Mouse (Mus musculus) neural tube, embryonic 13.5 days (tissue): ENCODE results near the gene Coa7. TPM values are rescaled to one million over a fixed set of nuclear protein-coding genes. Genes with fewer than 3 reads are reported as not detected.
"Not testable (repeated sequence)": the region's sequence is repeated elsewhere in the genome, so short reads cannot be mapped to it uniquely, and the experiment has no call there.

Source experiments
- ATAC-seq: fragments of 200-750 bp; cut with Nextera tagmentation; 2 replicates; pipeline ENCODE4 v1.8.0; 2017; ENCODE audit warnings: low read depth, mild to moderate bottlenecking, moderate TSS enrichment, moderate library complexity
- H3K27ac ChIP-seq: fragments of 300-500 bp; sonication (generic); replicated peaks from 2 replicates; pipeline ENCODE4 v1.5.1; 2015; ENCODE audit warnings: moderate library complexity, mild to moderate bottlenecking, inconsistent platforms
- H3K27me3 ChIP-seq: fragments of 300-500 bp; sonication (generic); 2 replicates; pipeline ENCODE4 v1.6.1; 2015; ENCODE audit warnings: mild to moderate bottlenecking, inconsistent platforms
- H3K36me3 ChIP-seq: fragments of 300-500 bp; sonication (generic); 2 replicates; pipeline ENCODE4 v1.6.1; 2015; ENCODE audit warnings: mild to moderate bottlenecking, inconsistent platforms
- H3K4me1 ChIP-seq: fragments of 300-500 bp; sonication (generic); replicated peaks from 2 replicates; pipeline ENCODE4 v1.6.1; 2015; ENCODE audit warnings: inconsistent platforms
- H3K4me2 ChIP-seq: fragments of 300-500 bp; sonication (generic); 2 replicates; pipeline ENCODE4 v1.6.1; 2015; ENCODE audit warnings: inconsistent platforms, mild to moderate bottlenecking, moderate library complexity
- H3K4me3 ChIP-seq: fragments of 300-500 bp; sonication (generic); 2 replicates; pipeline ENCODE4 v1.5.1; 2015; ENCODE audit warnings: mild to moderate bottlenecking, inconsistent platforms
- H3K9ac ChIP-seq: fragments of 300-500 bp; sonication (generic); 2 replicates; pipeline ENCODE4 v1.6.1; 2015; ENCODE audit warnings: moderate library complexity, mild to moderate bottlenecking, inconsistent platforms
- H3K9me3 ChIP-seq: fragments of 300-500 bp; sonication (generic); 2 replicates; pipeline ENCODE4 v1.6.1; 2016; ENCODE audit warnings: inconsistent platforms
- WGBS: fragments of 180-500 bp; shearing (Covaris S2); methylation state at CpG from one replicate; pipeline ENCODE4 v1.1.7; 2015; 5-methylcytosine and 5-hydroxymethylcytosine counted together
- polyA plus RNA-seq: library from polyadenylated mRNA; unstranded; fragments of >200 nt; fragmentation: Nextera tagmentation; extraction: Ambion mirVana; gene quantifications from 2 replicates; pipeline ENCODE4 v1.2.1, GENCODE M21; 2015

Gene Coa7
- polyA plus RNA-seq, 1 experiment from 2014 or later: 46.8 TPM

GRCm38 (mm10) chr4:108348256-108348875 lies 20.4 kb downstream of the Coa7 start:
- H3K27ac ChIP-seq: no peak overlapping the region; the same call in 1 of the 2 replicates
- ATAC-seq: no peak
- no peaks in the 10 kb centered on the region for H3K36me3 ChIP-seq
- 52% methylated on average over 5 of the region's 5 CpGs for WGBS
- H3K9ac ChIP-seq: no peak overlapping the region
- H3K27me3 ChIP-seq: no peaks in the 10 kb centered on the region
- H3K4me3 ChIP-seq: no peak overlapping the region
- no peak overlapping the region for H3K4me2 ChIP-seq
- H3K9me3 ChIP-seq: no peaks in the 10 kb centered on the region
- H3K4me1 ChIP-seq: peaks cover 52% of the 10 kb centered on the region

- no peak overlapping the region for H3K4me3 ChIP-seq
- no peaks in the 10 kb centered on the region for H3K9me3 ChIP-seq
- no peak overlapping the region for H3K9ac ChIP-seq
- H3K36me3 ChIP-seq: no peaks in the 10 kb centered on the region
- no peak overlapping the region for H3K27ac ChIP-seq
- H3K4me2 ChIP-seq: no peak overlapping the region
- no peak for ATAC-seq
- H3K27me3 ChIP-seq: no peaks in the 10 kb centered on the region
- H3K4me1 ChIP-seq: peaks cover 52% of the 10 kb centered on the region
- WGBS: 85% methylated on average over 3 of the region's 3 CpGs
These were observed 21.1 kb downstream of the Coa7 start for GRCm38 (mm10) chr4:108349064-108349463.

- H3K27ac ChIP-seq: 0 out of 2 replicates have a peak overlapping the region, but pooled peaks have one; percentile 49
- no peaks in the 10 kb centered on the region for H3K36me3 ChIP-seq
- H3K9me3 ChIP-seq: no peaks in the 10 kb centered on the region
- H3K4me3 ChIP-seq: no peak overlapping the region
- 27% methylated on average over 8 of the region's 8 CpGs for WGBS
- H3K9ac ChIP-seq: no peak overlapping the region
- H3K4me2 ChIP-seq: no peak overlapping the region
- H3K27me3 ChIP-seq: no peaks in the 10 kb centered on the region
- ATAC-seq: no peak
- H3K4me1 ChIP-seq: peaks cover 43% of the 10 kb centered on the region
These were observed 22.1 kb downstream of the Coa7 start for GRCm38 (mm10) chr4:108349836-108350547.

- H3K36me3 ChIP-seq: no peaks in the 10 kb centered on the region
- peak overlapping the region; percentile 49 for H3K27ac ChIP-seq
- no peaks in the 10 kb centered on the region for H3K9me3 ChIP-seq
- 12% methylated on average over 8 of the region's 8 CpGs for WGBS
- H3K9ac ChIP-seq: no peak overlapping the region
- no peaks in the 10 kb centered on the region for H3K27me3 ChIP-seq
- H3K4me1 ChIP-seq: peaks cover 35% of the 10 kb centered on the region
- ATAC-seq: peak; percentile 66
- 0 out of 2 replicates have a peak overlapping the region, but pooled peaks have one; percentile 13 for H3K4me2 ChIP-seq
- no peak overlapping the region for H3K4me3 ChIP-seq
These were observed 22.9 kb downstream of the Coa7 start for GRCm38 (mm10) chr4:108350819-108351218.

GRCm38 (mm10) chr4:108353591-108353990 lies 25.7 kb downstream of the Coa7 start:
- not testable (repeated sequence) for H3K27me3 ChIP-seq, ATAC-seq, H3K9me3 ChIP-seq, H3K4me3 ChIP-seq, H3K9ac ChIP-seq, H3K4me2 ChIP-seq, H3K27ac ChIP-seq, H3K36me3 ChIP-seq
- peaks cover 34% of the 10 kb centered on the region for H3K4me1 ChIP-seq

GRCm38 (mm10) chr4:108357458-108357857 lies 29.5 kb downstream of the Coa7 start:
- no peaks in the 10 kb centered on the region for H3K36me3 ChIP-seq
- no peaks in the 10 kb centered on the region for H3K27me3 ChIP-seq
- no peak overlapping the region for H3K9ac ChIP-seq
- no peak overlapping the region for H3K4me2 ChIP-seq
- no peak overlapping the region for H3K27ac ChIP-seq
- H3K9me3 ChIP-seq: no peaks in the 10 kb centered on the region
- H3K4me1 ChIP-seq: peaks cover 42% of the 10 kb centered on the region
- H3K4me3 ChIP-seq: no peak overlapping the region
- ATAC-seq: no peak
- 95% methylated on average over 8 of the region's 8 CpGs for WGBS

GRCm38 (mm10) chr4:108358498-108358897 lies 30.6 kb downstream of the Coa7 start:
- WGBS: 13% methylated on average over 4 of the region's 4 CpGs
- no peaks in the 10 kb centered on the region for H3K36me3 ChIP-seq
- H3K9ac ChIP-seq: no peak overlapping the region
- no peaks in the 10 kb centered on the region for H3K9me3 ChIP-seq
- no peak overlapping the region for H3K4me2 ChIP-seq
- ATAC-seq: no peak
- peaks cover 52% of the 10 kb centered on the region for H3K4me1 ChIP-seq
- no peak overlapping the region for H3K4me3 ChIP-seq
- H3K27me3 ChIP-seq: no peaks in the 10 kb centered on the region
- peak overlapping the region; percentile 96 for H3K27ac ChIP-seq

GRCm38 (mm10) chr4:108360136-108361055 lies 32.5 kb downstream of the Coa7 start:
- H3K27me3 ChIP-seq: no peaks in the 10 kb centered on the region
- WGBS: 5% methylated on average over 28 of the region's 28 CpGs

GRCm38 (mm10) chr4:108362321-108363261 lies 34.7 kb downstream of the Coa7 start:
- H3K9ac ChIP-seq: peak overlapping the region; percentile 58
- H3K4me3 ChIP-seq: 0 out of 2 replicates have a peak overlapping the region, but pooled peaks have one; percentile 5
- 3% methylated on average over 18 of the region's 18 CpGs for WGBS
- H3K27me3 ChIP-seq: no peaks in the 10 kb centered on the region
- H3K4me2 ChIP-seq: peak overlapping the region; percentile 39
- ATAC-seq: peak; percentile 30; the same call in 1 of the 2 replicates
- no peaks in the 10 kb centered on the region for H3K9me3 ChIP-seq
- peak overlapping the region; percentile 74 for H3K27ac ChIP-seq
- no peaks in the 10 kb centered on the region for H3K36me3 ChIP-seq
- peaks cover 61% of the 10 kb centered on the region for H3K4me1 ChIP-seq

More at GRCm38 (mm10) chr4:108360136-108361055, 32.5 kb downstream of the Coa7 start:
- no peaks in the 10 kb centered on the region for H3K9me3 ChIP-seq
- H3K4me1 ChIP-seq: peaks cover 61% of the 10 kb centered on the region
- ATAC-seq: peak; percentile 87
- peak overlapping the region; percentile 56 for H3K9ac ChIP-seq
- 0 out of 2 replicates have a peak overlapping the region, but pooled peaks have one; percentile 1 for H3K4me3 ChIP-seq
- H3K4me2 ChIP-seq: peak overlapping the region; percentile 37
- H3K27ac ChIP-seq: peak overlapping the region; percentile 96
- no peaks in the 10 kb centered on the region for H3K36me3 ChIP-seq

GRCm38 (mm10) chr4:108363355-108364110 lies 35.6 kb downstream of the Coa7 start:
- Histone ChIP-seq H3K27me3 (no peaks in the 10 kb centered on the region), H3K4me2 (peak overlapping the region; percentile 39), H3K4me3 (no peak overlapping the region), H3K4me1 (peaks cover 54% of the 10 kb centered on the region), H3K9ac (0 out of 2 replicates have a peak overlapping the region, but pooled peaks have one; percentile 58), H3K27ac (peak overlapping the region; percentile 74), H3K36me3 (no peaks in the 10 kb centered on the region), H3K9me3 (no peaks in the 10 kb centered on the region)
- no peak for ATAC-seq
- WGBS: 12% methylated on average over 7 of the region's 7 CpGs
